1 mouse cellular context compared by ENCODE assay signal in the genomic region with DNA sequence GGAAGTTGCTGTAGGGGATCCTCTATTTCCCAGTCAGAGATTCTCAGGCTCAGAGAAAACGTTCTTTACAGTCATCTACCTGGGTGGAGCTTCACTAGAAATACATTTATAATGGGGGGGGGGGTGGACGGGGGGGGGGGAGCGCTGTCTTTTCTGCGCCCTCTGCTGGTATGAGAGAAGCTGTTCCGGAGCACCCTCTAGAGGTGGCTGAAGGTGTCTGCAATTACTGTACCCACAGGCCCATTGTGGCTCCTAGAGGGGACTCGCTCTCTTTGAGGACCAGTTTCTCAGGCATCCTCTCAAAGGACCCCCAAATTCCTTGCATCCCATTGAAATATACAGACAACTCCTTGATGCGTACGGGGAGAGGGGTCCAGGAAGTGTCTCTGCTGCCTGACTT.
TF ChIP-seq lines count a peak whose summit lies in the region.

No protein-coding gene starts in this region.

TF ChIP-seq in CH12.LX, 34 proteins besides CTCF, POLR2A, EP300 and RAD21 (continued from another document):
- TF ChIP-seq MYC (IDR thresholded peaks at IDR 0.05; ENCODE audit: low read depth, low read length) (no peak), MEF2A (IDR thresholded peaks at IDR 0.05; ENCODE audit: borderline replicate concordance, low read depth, low read length) (no peak), ZC3H11A (IDR thresholded peaks at IDR 0.05; ENCODE audit: low read depth, low read length) (no peak), PAX5 (IDR thresholded peaks at IDR 0.05; ENCODE audit: low read length) (no peak), NELFE (IDR thresholded peaks at IDR 0.05; ENCODE audit: low read depth, low read length) (peak; percentile 78; the same call in 1 of the 2 replicates), HCFC1 (IDR thresholded peaks at IDR 0.05; ENCODE audit: low read depth, low read length) (no peak), BHLHE40 (IDR thresholded peaks at IDR 0.05; ENCODE audit: low read depth, low read length) (no peak; the same call in 1 of the 2 replicates), JUND (conservative IDR thresholded peaks at IDR 0.05; ENCODE audit: low read depth, low read length) (no peak), MXI1 (IDR thresholded peaks at IDR 0.05; ENCODE audit: low read depth, low read length) (no peak), USF2 (conservative IDR thresholded peaks at IDR 0.05; ENCODE audit: low read depth, low read length) (no peak), ELF1 (IDR thresholded peaks at IDR 0.05; ENCODE audit: low read depth, low read length) (no peak), ZKSCAN1 (IDR thresholded peaks at IDR 0.05; ENCODE audit: borderline replicate concordance, low read depth, low read length) (no peak), ZNF384 (IDR thresholded peaks at IDR 0.05; ENCODE audit: low read depth, low read length) (no peak), SMC3 (IDR thresholded peaks at IDR 0.05; ENCODE audit: low read depth, low read length) (peak; percentile 78), MAX (IDR thresholded peaks at IDR 0.05; ENCODE audit: low read length) (no peak), ZMIZ1 (IDR thresholded peaks at IDR 0.05; ENCODE audit: low read depth, low read length) (no peak), GABPA (IDR thresholded peaks at IDR 0.05; ENCODE audit: insufficient replicate concordance, low read depth, low read length) (no peak), MAZ (IDR thresholded peaks at IDR 0.05; ENCODE audit: low read depth, low read length) (peak; percentile 98), POLR2AphosphoS2 (IDR thresholded peaks at IDR 0.05; ENCODE audit: low read depth, low read length) (no peak)
TF ChIP-seq in CH12.LX: peak in this region for 4.
